Mouse (Mus musculus) myocyte (in vitro differentiated cells): Measurements from ENCODE around the gene Tenm4.

ENCODE experiments used
- CEBPB ChIP-seq: IDR thresholded peaks from 2 replicates; pipeline ENCODE4 v1.6.1; 2011; ENCODE audit warnings: mild to moderate bottlenecking, moderate library complexity; ENCODE audit not compliant: poor library complexity, insufficient read depth, severe bottlenecking
- E2F4 ChIP-seq: IDR thresholded peaks from one replicate; pipeline ENCODE4 v1.6.1; 2011; ENCODE audit warnings: mild to moderate bottlenecking, control low read depth, moderate library complexity; ENCODE audit not compliant: insufficient read depth
- MAX ChIP-seq: IDR thresholded peaks from one replicate; pipeline ENCODE4 v1.6.1; 2011; ENCODE audit warnings: low read depth, mild to moderate bottlenecking, control low read depth
- POLR2A ChIP-seq: IDR thresholded peaks from one replicate; pipeline ENCODE4 v1.6.1; 2011; ENCODE audit warnings: low read depth, mild to moderate bottlenecking, control low read depth, moderate library complexity; ENCODE audit not compliant: insufficient read length
- REST ChIP-seq: IDR thresholded peaks from one replicate; pipeline ENCODE4 v1.6.1; 2011; ENCODE audit warnings: mild to moderate bottlenecking, control low read depth, moderate library complexity; ENCODE audit not compliant: insufficient read depth, insufficient read length
- TCF12 ChIP-seq: IDR thresholded peaks from one replicate; pipeline ENCODE4 v1.6.1; 2011; ENCODE audit warnings: mild to moderate bottlenecking, control low read depth; ENCODE audit not compliant: poor library complexity, insufficient read depth, severe bottlenecking
- USF1 ChIP-seq: IDR thresholded peaks from one replicate; pipeline ENCODE4 v1.6.1; 2011; ENCODE audit warnings: low read depth, mild to moderate bottlenecking, control low read depth, moderate library complexity

- TF ChIP-seq POLR2A (no peak), USF1 (no peak), TCF12 (no peak), MAX (no peak), E2F4 (no peak), REST (no peak), CEBPB (no peak)
These were observed 169.8 kb downstream of the Tenm4 start for GRCm38 (mm10) chr7:96340826-96341225.
